ENCODE assay signal across 29 mouse cellular contexts in the genomic region with DNA sequence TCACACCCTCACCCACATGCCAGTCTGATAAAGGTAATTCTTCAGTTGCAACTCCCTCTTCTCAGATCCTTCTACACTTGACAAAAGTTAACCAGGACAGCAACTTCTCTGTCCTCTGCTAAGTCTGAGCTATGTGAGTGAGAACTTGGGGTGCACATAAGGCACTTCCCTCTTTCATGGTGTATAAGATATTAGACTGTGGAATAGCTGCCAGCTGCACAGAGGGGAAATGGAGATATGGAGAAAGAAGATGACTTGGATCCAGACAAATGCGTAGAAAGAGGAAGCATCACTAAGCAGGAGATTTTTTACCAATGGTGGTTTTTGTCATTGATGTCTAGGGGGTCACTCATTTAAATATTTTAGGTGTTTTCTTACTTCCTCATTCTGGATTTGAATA.
DNase-seq lines count a peak whose midpoint lies in the region; ATAC-seq and TF ChIP-seq lines count a peak whose summit lies in the region.
"Had no signal": no experiment of that assay in that cellular context is flagged by ENCODE, and none has a peak within 500 bp of the region (broad histone marks: within the 10 kb centered on the region; RNA-seq: fewer than 3 reads in every experiment).

No protein-coding gene starts in this region.

- H3K27ac ChIP-seq in layer of hippocampus, adult 2 months = no peak overlapping the region
- H3K27ac ChIP-seq: embryonic facial prominence, embryonic 10.5 days; embryonic facial prominence, embryonic 13.5 days; forebrain, embryonic 12.5 days; forebrain, embryonic 15.5 days; heart, adult 2 months; heart, embryonic 10.5 days; heart, embryonic 13.5 days; hindbrain, embryonic 12.5 days; hindbrain, embryonic 15.5 days had no signal

- no peak overlapping the region for H3K4me3 ChIP-seq in layer of hippocampus, adult 2 months
- H3K4me3 ChIP-seq in lung, adult 2 months (replicated peaks; ENCODE audit: extremely low read depth, low read depth, low read length) = no peak overlapping the region
- H3K4me3 ChIP-seq: embryonic facial prominence, embryonic 10.5 days; embryonic facial prominence, embryonic 13.5 days; erythroblast, embryonic 14.5 days; forebrain, embryonic 12.5 days; forebrain, embryonic 15.5 days; heart, adult 2 months; heart, embryonic 10.5 days; heart, embryonic 13.5 days; hindbrain, embryonic 12.5 days; hindbrain, embryonic 15.5 days had no signal

- peak; percentile 5 for DNase-seq in 416B (ENCODE audit: low read depth)
- DNase-seq in MEL-GATA-1-ER (ENCODE audit: extremely low read depth, low read depth) = peak; percentile 96
- DNase-seq in layer of hippocampus, adult 2 months (ENCODE audit: low spot score in 2 of 2) = no peak
- no peak for DNase-seq in lung, adult 2 months
- DNase-seq in layer of hippocampus, adult 18-20 months (ENCODE audit: low spot score in 2 of 2) = no peak
- no peak for DNase-seq in right cerebral cortex, postnatal 10 days (ENCODE audit: low spot score in 2 of 2)
- DNase-seq: adrenal gland, postnatal 10 days; adrenal gland, postnatal 36 days; B cell, adult 2 months; cerebellum, adult 18-20 months; cerebellum, adult 9-10 months; cerebellum, postnatal 25 days; embryo, embryonic 11 days; gastrocnemius, postnatal 25 days; heart, adult 2 months; heart, postnatal 14 days; heart, postnatal 4 days had no signal

- no peak for TF ChIP-seq CTCF in layer of hippocampus, adult 2 months (conservative IDR thresholded peaks at IDR 0.05)
- no peak for TF ChIP-seq CTCF in lung, adult 2 months (IDR thresholded peaks at IDR 0.05; ENCODE audit: insufficient read depth, low read length)

- 78% methylated on average over 1 of the region's 1 CpGs for WGBS in lung, adult 2 months

- H3K4me1 ChIP-seq in lung, adult 2 months (ENCODE audit: control insufficient read depth, insufficient read depth, low read length) = no peaks in the 10 kb centered on the region; the same call in 1 of the 2 replicates
- H3K4me1 ChIP-seq: embryonic facial prominence, embryonic 10.5 days; embryonic facial prominence, embryonic 13.5 days; forebrain, embryonic 12.5 days; heart, embryonic 10.5 days; heart, embryonic 13.5 days; hindbrain, embryonic 12.5 days had no signal

- no peak for TF ChIP-seq POLR2A in lung, adult 2 months (IDR thresholded peaks at IDR 0.05; ENCODE audit: borderline replicate concordance, extremely low read depth, low read depth, low read length)

- ATAC-seq in hematopoietic stem cell, adult 5-6 weeks (replicated peaks in 1 of 2; ENCODE audit: insufficient read depth in 1 of 2, low FRiP score in 2 of 2, low TSS enrichment in 1 of 2, low read depth in 1 of 2, poor library complexity in 2 of 2, severe bottlenecking in 2 of 2) = peak; percentile 66 to 69
- ATAC-seq in megakaryocyte-erythroid progenitor cell, adult 5-6 weeks (replicated peaks; ENCODE audit: low FRiP score, low TSS enrichment, poor library complexity, severe bottlenecking) = peak; percentile 37; the same call in 1 of the 2 replicates
- ATAC-seq: forebrain, embryonic 15.5 days; Patski had no signal

Comparison
In these comparisons a context has a peak if more than half of its experiments do, and no peak if none do; other contexts are left out.
1. DNase-seq: peak in 416B (single experiment) and MEL-GATA-1-ER (single experiment); none in layer of hippocampus, adult 2 months (0 of 2), lung, adult 2 months (single experiment), layer of hippocampus, adult 18-20 months (0 of 2) and right cerebral cortex, postnatal 10 days (0 of 2).